Mouse (Mus musculus): ENCODE results near the gene Srsy. TPM values are rescaled to one million over a fixed set of nuclear protein-coding genes. Genes with fewer than 3 reads are reported as not detected.
"Not testable (repeated sequence)": the region's sequence is repeated elsewhere in the genome, so short reads cannot be mapped to it uniquely, and the experiment has no call there.

The Srsy gene
- total RNA-seq (2021): not detected
- long read RNA-seq, experiment 1: 0 reads
- long read RNA-seq, experiment 2: 0 reads

DNA sequence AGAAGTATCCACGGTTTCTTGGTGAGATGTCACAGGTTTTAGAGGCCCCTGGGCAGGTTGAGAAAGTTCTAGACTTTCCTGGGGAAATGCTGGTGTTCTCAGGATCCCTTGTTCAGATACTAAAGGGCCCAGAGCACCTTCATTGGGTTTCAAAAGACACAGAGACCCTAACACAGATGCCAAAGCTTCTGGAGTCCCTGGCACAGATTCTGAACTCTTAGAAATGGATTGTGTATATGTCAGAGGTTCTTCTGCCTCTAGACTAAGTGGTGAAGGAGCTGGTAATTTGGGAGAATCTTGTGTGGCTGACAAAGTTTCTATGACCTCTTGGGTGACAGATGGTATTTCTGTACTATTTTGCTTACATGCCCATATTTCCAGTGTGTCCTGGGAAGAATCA lies at the start of gene Srsy:
TSS of gene Srsy (minus strand) at position 101 of the 400 bp plus-strand sequence.
- intact Hi-C loops (cut with DNase I); DNase-seq (ENCODE audit: low spot score in 2 of 2): not testable (repeated sequence)

Other genes with a start within 250 kb of the Srsy start
- gene Gm21904, start 91.1 kb downstream of the Srsy start, total RNA-seq (2021): not detected
- gene Gm20772, start 62.6 kb downstream of the Srsy start, total RNA-seq (2021): not detected
- not detected for gene Gm20831, start 62.6 kb downstream of the Srsy start, total RNA-seq (2021)
- gene Gm21764, start 124.5 kb upstream of the Srsy start, total RNA-seq (2021): not detected
- not detected for gene Ssty1, start 151.8 kb upstream of the Srsy start, total RNA-seq (2021)

Data from left cerebral cortex, postnatal 14 days (tissue).